Mouse (Mus musculus) heart, postnatal 0 days (tissue): ENCODE measurements at regions not wholly inside any gene's neighbourhood (a gene's known extent, or its start where the extent isn't known, plus 50 kb on each side); places are given as distances from the start of the nearest gene placed in this dataset.

Source experiments
- CTCF ChIP-seq: IDR thresholded peaks from 2 replicates; pipeline ENCODE4 v1.5.1; 2016; ENCODE audit warnings: antibody characterized with exemption, control low read depth, low read depth
- EP300 ChIP-seq: IDR thresholded peaks from 2 replicates; pipeline ENCODE4 v1.6.1; 2016; ENCODE audit warnings: antibody characterized with exemption, low read depth

DNA sequence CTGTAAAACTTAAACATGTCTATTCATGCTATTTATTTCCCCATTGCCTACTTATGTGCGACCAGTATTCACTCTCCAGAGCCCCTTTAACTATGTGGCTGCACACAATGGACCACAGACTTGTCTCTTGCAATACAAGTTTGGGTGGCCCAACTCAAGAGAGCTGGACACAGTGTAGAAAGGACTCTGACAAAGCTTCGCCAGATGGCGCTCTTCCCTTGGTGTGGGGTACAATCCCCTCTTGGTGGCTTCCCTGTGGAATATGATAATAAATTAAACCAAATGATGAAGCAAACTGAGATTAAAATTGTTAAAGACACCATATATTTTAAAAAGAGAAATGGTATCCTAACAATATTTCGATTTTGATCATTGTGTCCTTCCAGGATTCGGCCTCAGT lies 302.6 kb upstream of the Ednrb start:
- TF ChIP-seq CTCF (peak; percentile 36; the same call in 1 of the 2 replicates), EP300 (no peak)
